Mouse (Mus musculus) G1E-ER4 (cell line): ENCODE data around the gene Grb7. TPM values are rescaled to one million over a fixed set of nuclear protein-coding genes. Genes with fewer than 3 reads are reported as not detected.

ENCODE experiments used
- GATA1 ChIP-seq: IDR thresholded peaks from one replicate; pipeline ENCODE4 v1.8.0; 2012; ENCODE audit warnings: low read length, inconsistent platforms
- polyA plus RNA-seq: library from polyadenylated mRNA; stranded (reverse); fragments of >175 nt; gene quantifications from 2 replicates; pipeline ENCODE4 v1.2.3, GENCODE M21; 2012

Gene Grb7
- not detected in 2 replicates for polyA plus RNA-seq

GRCm38 (mm10) chr11:98446213-98446561 lies at the start of gene Grb7:
TSS of gene Grb7 (plus strand) at chr11:98446394.
- TF ChIP-seq GATA1: no peak

- TF ChIP-seq GATA1: no peak
Observed at GRCm38 (mm10) chr11:98397946-98398345, 48.2 kb upstream of the Grb7 start.

GRCm38 (mm10) chr11:98400161-98400726 lies 46.0 kb upstream of the Grb7 start, which contains the start of gene Pgap3:
TSS of gene Pgap3 (minus strand) at chr11:98400490.
- no peak for TF ChIP-seq GATA1

GRCm38 (mm10) chr11:98400816-98401215 lies 45.4 kb upstream of the Grb7 start:
- TF ChIP-seq GATA1: no peak

GRCm38 (mm10) chr11:98406621-98407020 lies 39.6 kb upstream of the Grb7 start:
- TF ChIP-seq GATA1: no peak

DNA sequence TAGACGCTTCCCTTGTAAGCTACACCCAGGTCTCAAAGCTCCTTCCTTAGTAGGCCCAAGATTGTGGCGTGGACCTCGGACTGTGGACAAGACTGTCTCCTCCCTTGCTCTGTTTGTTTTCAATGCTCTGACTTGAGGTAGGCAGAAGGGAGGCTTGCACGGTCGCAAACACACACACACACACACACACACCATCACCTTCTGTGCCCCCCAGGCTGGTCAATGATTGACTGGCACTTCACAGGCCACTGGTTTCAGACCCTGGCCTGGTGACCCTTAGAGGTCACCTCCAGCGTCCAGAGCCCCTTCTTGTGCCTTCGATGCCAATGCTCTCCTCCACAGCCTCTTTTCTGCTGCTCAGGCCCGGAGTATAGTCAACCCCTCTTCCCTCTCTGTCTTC lies 37.3 kb upstream of the Grb7 start:
- TF ChIP-seq GATA1: no peak

DNA sequence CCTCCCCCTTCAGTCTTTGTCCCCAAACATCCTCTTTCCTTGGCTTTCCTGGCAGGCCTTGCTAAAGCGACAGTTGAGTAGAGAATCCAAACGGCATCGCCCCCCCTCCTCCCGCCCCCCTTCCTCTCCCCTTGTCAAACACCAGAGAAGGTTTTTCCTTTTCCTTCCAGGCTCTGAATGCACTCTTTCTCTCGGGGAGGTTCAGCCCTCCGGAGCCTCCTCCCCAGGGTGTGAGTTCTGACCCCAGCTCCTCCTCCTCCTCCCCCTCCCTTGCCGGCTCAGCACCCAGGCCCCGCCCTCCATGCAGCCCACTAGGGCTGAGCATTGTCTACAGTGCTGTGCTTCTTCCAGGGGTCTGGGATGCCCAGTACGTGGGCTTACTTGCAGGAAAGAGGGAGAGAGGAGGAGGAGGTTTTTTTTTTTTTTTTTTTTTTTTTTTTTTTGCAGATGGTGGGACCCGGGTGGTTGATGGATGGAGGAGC lies 36.8 kb upstream of the Grb7 start:
- TF ChIP-seq GATA1: no peak

DNA sequence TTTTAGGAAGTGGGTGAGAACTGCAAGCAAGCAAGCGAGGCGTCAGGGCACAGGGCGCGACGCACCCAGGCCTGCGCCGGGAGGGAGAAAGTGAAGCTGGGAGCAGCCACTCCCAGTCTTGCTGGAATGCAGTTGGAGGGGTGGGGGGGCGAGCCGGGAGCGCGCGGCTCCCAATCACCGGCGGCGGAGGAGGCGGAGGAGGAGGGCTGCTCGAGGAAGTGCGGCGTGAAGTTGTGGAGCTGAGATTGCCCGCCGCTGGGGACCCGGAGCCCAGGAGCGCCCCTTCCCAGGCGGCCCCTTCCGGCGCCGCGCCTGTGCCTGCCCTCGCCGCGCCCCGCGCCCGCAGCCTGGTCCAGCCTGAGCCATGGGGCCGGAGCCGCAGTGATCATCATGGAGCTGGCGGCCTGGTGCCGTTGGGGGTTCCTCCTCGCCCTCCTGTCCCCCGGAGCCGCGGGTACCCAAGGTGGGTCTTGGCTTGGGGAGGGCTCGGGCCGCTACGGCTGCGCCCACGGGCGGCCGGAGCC lies 33.9 kb upstream of the Grb7 start, which contains the start of gene Erbb2:
Gene Erbb2 (plus strand): TSS at position 198 of the 524 bp plus-strand sequence.
- no peak for TF ChIP-seq GATA1

GRCm38 (mm10) chr11:98412797-98413301 lies 33.3 kb upstream of the Grb7 start:
- no peak for TF ChIP-seq GATA1

- TF ChIP-seq GATA1: no peak
Observed at GRCm38 (mm10) chr11:98413731-98414130, 32.5 kb upstream of the Grb7 start.

- TF ChIP-seq GATA1: no peak
Observed at GRCm38 (mm10) chr11:98414162-98414561, 32.0 kb upstream of the Grb7 start.

DNA sequence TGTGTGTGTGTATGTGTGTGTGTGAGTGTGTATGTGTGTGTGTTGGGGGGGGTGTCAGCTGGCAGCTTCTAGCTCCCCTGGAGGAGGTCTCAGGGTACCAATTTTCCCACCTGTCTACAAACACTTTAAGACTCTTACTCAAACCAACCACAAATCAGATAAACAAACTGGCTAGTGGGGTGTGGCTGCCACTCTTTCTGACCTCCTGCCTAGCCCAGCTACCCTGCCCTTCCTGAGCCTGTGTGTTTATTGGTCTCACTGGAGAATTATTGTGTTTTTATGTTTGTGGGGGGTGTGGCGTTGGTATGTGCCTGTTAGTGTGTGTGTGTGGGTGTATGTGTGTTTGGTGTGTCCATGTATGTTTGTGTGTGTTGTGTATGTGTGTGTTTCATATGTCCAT lies 29.1 kb upstream of the Grb7 start:
- TF ChIP-seq GATA1: no peak

DNA sequence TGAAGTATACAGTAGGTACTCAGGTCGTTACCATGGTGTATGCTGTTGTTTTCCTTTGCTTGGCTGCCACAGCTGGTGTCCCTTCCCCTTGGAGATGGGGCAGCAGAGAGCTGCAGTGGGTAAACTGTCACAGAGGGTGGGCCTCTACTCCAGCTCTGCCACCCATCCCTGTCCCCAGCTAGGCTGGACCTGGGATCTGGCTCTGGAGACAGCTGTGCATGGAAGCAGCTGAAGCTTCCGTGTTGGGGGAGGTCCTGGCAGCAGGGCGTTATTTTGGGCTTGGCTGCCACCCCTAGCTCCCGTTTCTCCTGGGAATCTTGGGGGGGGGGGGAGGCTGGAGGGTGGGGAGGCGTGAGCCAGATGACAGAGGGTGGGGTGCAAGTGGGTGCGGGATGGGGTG lies 27.9 kb upstream of the Grb7 start:
- no peak for TF ChIP-seq GATA1

DNA sequence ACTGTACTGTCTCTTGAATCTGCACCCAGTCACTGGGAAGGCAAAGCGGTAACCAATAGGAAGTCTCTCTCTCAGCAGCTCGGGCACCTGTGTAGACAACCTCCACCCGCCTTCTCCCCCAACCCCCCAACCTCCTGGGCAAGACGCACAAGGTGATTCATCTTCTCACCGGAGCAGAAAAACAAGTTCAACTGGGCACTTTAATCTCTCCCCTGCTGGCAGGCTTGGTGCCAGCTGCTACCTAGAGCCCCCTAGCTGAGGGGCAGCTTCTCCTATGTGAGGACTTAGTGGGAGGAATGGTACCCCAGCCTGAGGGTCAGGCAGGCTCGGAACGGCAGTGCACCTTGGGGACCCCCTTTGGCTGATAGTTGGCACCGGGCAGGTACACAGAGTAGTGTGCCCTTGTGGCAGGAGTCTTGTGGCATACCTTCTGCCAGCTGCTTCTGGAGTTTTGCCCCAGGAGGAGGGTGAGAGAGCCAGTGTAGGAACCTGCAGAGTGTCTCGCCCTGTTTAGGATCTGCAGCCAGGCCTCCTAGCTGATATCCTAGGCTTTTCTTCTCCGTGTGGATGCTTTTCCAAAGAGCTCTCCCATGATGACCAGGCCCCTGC lies 27.2 kb upstream of the Grb7 start:
- no peak for TF ChIP-seq GATA1

DNA sequence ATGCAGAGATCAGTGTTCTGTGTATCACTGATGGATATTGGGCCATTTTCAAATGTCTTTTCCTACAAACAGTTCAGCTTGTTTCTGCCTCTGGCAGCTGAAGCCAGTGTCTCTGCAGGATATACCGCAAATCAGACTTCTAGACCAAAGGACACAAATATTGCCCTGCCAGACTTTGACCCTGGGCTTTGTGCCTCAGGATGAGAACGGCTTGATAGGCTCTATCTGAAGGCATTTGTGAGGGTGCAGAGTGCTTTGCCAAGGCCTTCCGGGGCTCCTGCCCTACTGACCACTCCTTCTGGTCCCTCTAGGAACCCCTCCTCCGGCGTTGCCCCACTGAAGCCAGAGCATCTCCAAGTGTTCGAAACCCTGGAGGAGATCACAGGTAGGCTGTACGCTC lies 19.6 kb upstream of the Grb7 start:
- TF ChIP-seq GATA1: no peak

DNA sequence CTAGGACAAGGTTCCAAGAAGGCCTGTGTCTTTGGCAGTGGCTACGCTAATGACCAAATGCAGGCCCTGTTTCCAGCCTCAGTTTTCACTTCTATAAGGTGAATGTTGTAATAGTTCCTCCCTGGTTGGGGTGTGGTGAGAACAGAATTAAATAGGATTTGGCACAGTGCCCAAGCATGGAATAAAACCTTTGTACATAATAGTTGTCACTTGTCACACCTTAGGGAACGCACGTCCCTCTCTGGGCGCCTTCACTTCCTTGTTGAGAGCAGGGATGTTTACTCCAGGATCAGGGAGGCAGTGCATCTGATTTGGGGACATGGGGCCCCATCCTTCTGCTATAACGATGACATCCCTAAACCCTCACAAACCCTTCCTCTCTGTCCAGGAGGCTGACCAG lies 17.8 kb upstream of the Grb7 start:
- no peak for TF ChIP-seq GATA1

GRCm38 (mm10) chr11:98431743-98432502 lies 14.3 kb upstream of the Grb7 start:
- TF ChIP-seq GATA1: no peak
